In genomic region chr15:67598426-67598825, GRCm38 (mm10) we compare ENCODE assay signal across 31 mouse cellular contexts.
DNase-seq lines count a peak whose midpoint lies in the region; ATAC-seq lines count a peak whose summit lies in the region.
"Had no signal": no experiment of that assay in that cellular context is flagged by ENCODE, and none has a peak within 500 bp of the region (broad histone marks: within the 10 kb centered on the region; RNA-seq: fewer than 3 reads in every experiment).

No protein-coding gene starts in this region.

- no peaks in the 10 kb centered on the region for H3K36me3 ChIP-seq in forebrain, embryonic 13.5 days (ENCODE audit: poor library complexity, severe bottlenecking)
- H3K36me3 ChIP-seq: embryonic facial prominence, embryonic 10.5 days; embryonic facial prominence, embryonic 15.5 days; forebrain, embryonic 12.5 days; intestine, embryonic 15.5 days; liver, embryonic 13.5 days; midbrain, embryonic 13.5 days; neural tube, embryonic 13.5 days had no signal

- no peaks in the 10 kb centered on the region for H3K27me3 ChIP-seq in forebrain, embryonic 13.5 days
- H3K27me3 ChIP-seq: embryonic facial prominence, embryonic 15.5 days; forebrain, embryonic 12.5 days; intestine, embryonic 15.5 days; liver, embryonic 13.5 days; midbrain, embryonic 13.5 days; neural tube, embryonic 13.5 days had no signal

- no peaks in the 10 kb centered on the region for H3K4me1 ChIP-seq in forebrain, embryonic 13.5 days
- H3K4me1 ChIP-seq: embryonic facial prominence, embryonic 10.5 days; embryonic facial prominence, embryonic 15.5 days; forebrain, embryonic 12.5 days; intestine, embryonic 15.5 days; liver, embryonic 13.5 days; megakaryocyte, embryonic 14.5 days; midbrain, embryonic 13.5 days; neural tube, embryonic 13.5 days had no signal

- H3K27ac ChIP-seq in forebrain, embryonic 13.5 days = no peak overlapping the region
- H3K27ac ChIP-seq: embryonic facial prominence, embryonic 10.5 days; embryonic facial prominence, embryonic 15.5 days; forebrain, embryonic 12.5 days; intestine, embryonic 15.5 days; liver, embryonic 13.5 days; midbrain, embryonic 13.5 days; neural tube, embryonic 13.5 days had no signal

- H3K9ac ChIP-seq in forebrain, embryonic 13.5 days = no peak overlapping the region
- H3K9ac ChIP-seq: embryonic facial prominence, embryonic 15.5 days; forebrain, embryonic 12.5 days; intestine, embryonic 15.5 days; liver, embryonic 13.5 days; midbrain, embryonic 13.5 days; neural tube, embryonic 13.5 days had no signal

- no peaks in the 10 kb centered on the region for H3K9me3 ChIP-seq in forebrain, embryonic 13.5 days (replicated peaks)
- H3K9me3 ChIP-seq: embryonic facial prominence, embryonic 10.5 days; embryonic facial prominence, embryonic 15.5 days; forebrain, embryonic 12.5 days; intestine, embryonic 15.5 days; liver, embryonic 13.5 days; midbrain, embryonic 13.5 days; neural tube, embryonic 13.5 days had no signal

- WGBS in forebrain, embryonic 13.5 days = 79% methylated on average over 4 of the region's 4 CpGs

- no peak overlapping the region for H3K4me3 ChIP-seq in forebrain, embryonic 13.5 days
- H3K4me3 ChIP-seq: embryonic facial prominence, embryonic 10.5 days; embryonic facial prominence, embryonic 15.5 days; forebrain, embryonic 12.5 days; intestine, embryonic 15.5 days; liver, embryonic 13.5 days; megakaryocyte, embryonic 14.5 days; midbrain, embryonic 13.5 days; neural tube, embryonic 13.5 days had no signal

- peak; percentile 20 to 34 for DNase-seq in frontal cortex, adult 2 months (ENCODE audit: extremely low spot score in 1 of 2, low spot score in 1 of 2)
- no peak for DNase-seq in frontal cortex, postnatal 10 days (ENCODE audit: low spot score in 2 of 2)
- DNase-seq in layer of hippocampus, adult 9-11 months = peak; percentile 34
- DNase-seq in layer of hippocampus, postnatal 10 days (ENCODE audit: low spot score in 2 of 2) = no peak
- DNase-seq in right cerebral cortex, adult 18-20 months = peak; percentile 6
- no peak for DNase-seq in right cerebral cortex, postnatal 14 days
- peak; percentile 21 for DNase-seq in mesoderm, embryonic 11.5 days (ENCODE audit: low read depth, low spot score)
- DNase-seq: adrenal gland, postnatal 10 days; cerebellum, adult 18-20 months; cerebellum, postnatal 10 days; gastrocnemius, postnatal 14 days; heart, postnatal 14 days; kidney, adult 2 months; kidney, postnatal 36 days; liver, embryonic 13.5 days; lung, adult 18-20 months; lung, postnatal 4 days; spleen, adult 18-20 months; thymus, adult 18-20 months; thymus, postnatal 36 days had no signal

- no peak overlapping the region for H3K4me2 ChIP-seq in forebrain, embryonic 13.5 days
- H3K4me2 ChIP-seq: embryonic facial prominence, embryonic 15.5 days; forebrain, embryonic 12.5 days; intestine, embryonic 15.5 days; liver, embryonic 13.5 days; midbrain, embryonic 13.5 days; neural tube, embryonic 13.5 days had no signal

- no peak for ATAC-seq in forebrain, embryonic 13.5 days
- ATAC-seq: hindbrain, embryonic 16.5 days; intestine, embryonic 15.5 days; lung, postnatal 0 days; midbrain, embryonic 13.5 days; Patski had no signal

Comparison
In these comparisons a context has a peak if more than half of its experiments do, and no peak if none do; other contexts are left out.
1. DNase-seq: peak in frontal cortex, adult 2 months (2 of 2), layer of hippocampus, adult 9-11 months (single experiment), right cerebral cortex, adult 18-20 months (single experiment) and mesoderm, embryonic 11.5 days (single experiment); none in frontal cortex, postnatal 10 days (0 of 2), layer of hippocampus, postnatal 10 days (0 of 2) and right cerebral cortex, postnatal 14 days (single experiment).